Mouse (Mus musculus): ENCODE data around the gene Olfr1249. TPM values are rescaled to one million over a fixed set of nuclear protein-coding genes. Genes with fewer than 3 reads are reported as not detected.

Gene Olfr1249
- polyA plus RNA-seq (2015; fragmentation: Nextera tagmentation; extraction: Ambion mirVana): not detected in 2 replicates

DNA sequence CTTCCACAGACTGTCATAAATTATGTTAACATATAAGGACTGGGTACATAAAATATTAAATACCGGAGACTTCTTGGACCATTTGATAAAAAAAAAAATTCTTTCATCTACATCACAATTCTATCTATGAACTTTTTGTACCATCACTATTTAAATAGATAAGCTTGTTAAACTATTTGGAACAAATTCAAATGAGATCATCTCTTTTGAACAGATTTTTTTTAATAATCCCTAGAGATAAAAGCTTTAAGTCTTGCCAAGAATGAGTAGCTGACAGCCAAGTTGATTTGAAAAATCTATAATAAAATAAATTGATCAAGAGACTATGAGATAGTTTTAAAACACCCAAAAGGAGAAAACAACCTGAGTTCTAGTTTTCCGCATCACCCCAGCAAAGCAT lies at the start of gene Olfr1249:
Gene Olfr1249, minus strand, starts transcription at position 101 of the 400 bp plus-strand sequence.

DNA sequence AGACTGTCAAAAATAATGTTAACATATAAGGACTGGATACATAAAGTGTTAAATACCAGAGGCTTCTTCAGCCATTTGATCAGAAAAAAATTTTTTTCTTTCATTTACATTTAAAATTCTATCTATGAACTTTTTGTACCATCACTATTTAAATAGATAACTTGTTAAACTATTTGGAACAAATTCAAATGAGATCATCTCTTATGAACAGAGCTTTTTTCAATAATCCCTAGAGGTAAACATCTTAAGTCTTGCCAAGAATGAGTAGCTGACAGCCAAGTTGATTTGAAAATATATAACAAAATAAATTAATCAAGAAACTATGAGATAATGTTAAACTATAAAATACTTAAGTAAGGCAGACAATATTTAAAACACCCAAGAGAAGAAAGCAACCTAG lies 37.1 kb upstream of the Olfr1249 start, which contains the start of gene Olfr1251:
Gene Olfr1251, minus strand, starts transcription at position 101 of the 400 bp plus-strand sequence.

DNA sequence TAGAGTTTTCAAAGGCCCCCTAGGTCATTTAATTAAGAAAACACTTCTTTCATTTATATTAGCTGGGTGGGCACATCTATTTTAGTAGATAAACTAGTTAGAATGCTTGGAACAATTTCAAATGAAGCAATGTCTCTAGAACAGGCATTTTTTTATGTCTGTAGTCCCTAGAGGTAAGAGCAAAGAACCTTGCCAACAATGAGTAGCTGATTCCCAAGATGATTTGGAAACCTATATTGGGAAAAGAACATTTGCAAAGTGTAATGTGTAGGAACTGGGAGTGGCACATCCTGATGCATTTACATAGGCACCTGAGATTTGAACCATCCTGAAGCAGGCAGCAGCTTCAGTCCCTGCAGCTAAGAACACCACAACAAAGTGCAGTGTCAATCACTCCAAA lies 26.6 kb upstream of the Olfr1249 start, which contains the start of gene Olfr1250:
Gene Olfr1250, minus strand, starts transcription at position 101 of the 400 bp plus-strand sequence.

DNA sequence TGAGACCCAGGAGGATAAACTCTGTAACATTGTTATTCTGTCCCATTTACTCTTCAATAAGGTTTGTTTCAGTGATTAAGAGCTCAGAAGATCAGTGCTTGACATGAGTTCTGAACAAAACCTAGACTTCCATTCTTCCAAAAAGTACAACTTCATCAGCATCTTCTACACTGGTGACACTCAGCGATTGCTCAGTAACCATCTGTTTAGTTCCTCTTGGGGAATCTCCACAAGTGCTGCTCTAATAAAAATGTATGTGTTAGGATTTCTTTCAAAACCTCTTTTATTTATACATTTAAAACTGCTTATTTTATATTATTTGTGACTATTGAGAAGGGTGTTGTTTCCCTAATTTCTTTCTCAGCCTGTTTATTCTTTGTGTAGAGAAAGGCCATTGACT lies 16.6 kb downstream of the Olfr1249 start, which contains the start of gene Olfr1248:
Gene Olfr1248, minus strand, starts transcription at position 101 of the 400 bp plus-strand sequence.

DNA sequence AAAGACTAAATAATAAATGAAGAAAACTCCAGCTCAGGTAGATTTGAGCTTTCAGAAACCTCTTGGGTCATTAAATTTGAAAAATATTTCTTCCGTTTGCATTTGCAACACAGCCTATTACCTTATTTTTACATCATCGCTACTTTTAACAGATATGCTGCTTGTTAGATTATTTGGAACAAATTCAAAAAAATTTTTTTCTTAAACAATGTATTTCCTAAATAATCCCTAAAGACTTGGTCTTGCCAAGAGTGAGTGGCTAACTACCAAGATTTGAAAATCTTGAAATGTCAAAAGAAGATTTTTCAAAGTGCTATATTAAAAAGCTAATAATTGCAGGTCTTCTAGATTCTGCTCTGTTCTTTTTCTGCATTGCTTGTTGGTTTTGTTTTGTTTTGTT lies 20.8 kb downstream of the Olfr1249 start, which contains the start of gene Olfr1247:
Gene Olfr1247, minus strand, starts transcription at position 101 of the 400 bp plus-strand sequence.

DNA sequence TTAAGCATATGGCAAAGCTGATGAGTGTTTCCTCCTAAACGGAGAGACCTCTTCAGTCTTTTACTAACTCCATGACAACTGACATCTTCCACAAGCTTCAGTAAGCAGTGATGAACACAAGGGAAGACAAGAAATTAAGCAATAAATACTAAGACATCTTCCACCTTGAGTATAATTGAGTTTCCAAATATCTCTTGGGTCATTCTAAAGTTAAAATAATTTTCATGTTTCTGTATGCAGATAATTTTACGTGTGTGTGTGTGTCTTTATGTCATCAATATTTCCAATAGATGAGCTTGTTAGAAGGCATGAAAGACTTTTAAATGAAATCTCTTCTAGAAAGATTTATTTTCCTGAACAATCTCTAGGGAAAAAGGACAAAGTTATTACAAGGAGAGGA lies 41.7 kb downstream of the Olfr1249 start, which contains the start of gene Olfr1246:
Gene Olfr1246, minus strand, starts transcription at position 101 of the 400 bp plus-strand sequence.

Other genes starting within 250 kb of the Olfr1249 start
- not detected in 2 replicates for gene Olfr1238, start 225.3 kb downstream of the Olfr1249 start, polyA plus RNA-seq (2015; fragmentation: Nextera tagmentation; extraction: Ambion mirVana)
- gene Olfr1239, start 214.6 kb downstream of the Olfr1249 start, polyA plus RNA-seq (2015; fragmentation: Nextera tagmentation; extraction: Ambion mirVana): not detected in 2 replicates
- gene Olfr1240, start 192.0 kb downstream of the Olfr1249 start, polyA plus RNA-seq (2015; fragmentation: Nextera tagmentation; extraction: Ambion mirVana): not detected in 2 replicates
- gene Olfr1241, start 147.9 kb downstream of the Olfr1249 start, polyA plus RNA-seq (2015; fragmentation: Nextera tagmentation; extraction: Ambion mirVana): not detected in 2 replicates
- gene Olfr1242, start 136.6 kb downstream of the Olfr1249 start, polyA plus RNA-seq (2015; fragmentation: Nextera tagmentation; extraction: Ambion mirVana): not detected in 2 replicates
- not detected in 2 replicates for gene Olfr1243, start 103.5 kb downstream of the Olfr1249 start, polyA plus RNA-seq (2015; fragmentation: Nextera tagmentation; extraction: Ambion mirVana)
- gene Olfr1245, start 56.5 kb downstream of the Olfr1249 start, polyA plus RNA-seq (2015; fragmentation: Nextera tagmentation; extraction: Ambion mirVana): not detected in 2 replicates
- not detected in 2 replicates for gene Olfr1246, start 41.8 kb downstream of the Olfr1249 start, polyA plus RNA-seq (2015; fragmentation: Nextera tagmentation; extraction: Ambion mirVana)
- not detected in 2 replicates for gene Olfr1247, start 20.9 kb downstream of the Olfr1249 start, polyA plus RNA-seq (2015; fragmentation: Nextera tagmentation; extraction: Ambion mirVana)
- not detected in 2 replicates for gene Olfr1248, start 16.7 kb downstream of the Olfr1249 start, polyA plus RNA-seq (2015; fragmentation: Nextera tagmentation; extraction: Ambion mirVana)
- gene Olfr1250, start 26.5 kb upstream of the Olfr1249 start, polyA plus RNA-seq (2015; fragmentation: Nextera tagmentation; extraction: Ambion mirVana): not detected in 2 replicates
- gene Olfr1251, start 37.0 kb upstream of the Olfr1249 start, polyA plus RNA-seq (2015; fragmentation: Nextera tagmentation; extraction: Ambion mirVana): not detected in 2 replicates
- gene Olfr1252, start 90.0 kb upstream of the Olfr1249 start, polyA plus RNA-seq (2015; fragmentation: Nextera tagmentation; extraction: Ambion mirVana): not detected in 2 replicates
- gene Olfr1253, start 122.1 kb upstream of the Olfr1249 start, polyA plus RNA-seq (2015; fragmentation: Nextera tagmentation; extraction: Ambion mirVana): not detected in 2 replicates
- gene Olfr1254, start 158.6 kb upstream of the Olfr1249 start, polyA plus RNA-seq (2015; fragmentation: Nextera tagmentation; extraction: Ambion mirVana): not detected in 2 replicates
- gene Olfr1255, start 177.1 kb upstream of the Olfr1249 start, polyA plus RNA-seq (2015; fragmentation: Nextera tagmentation; extraction: Ambion mirVana): not detected in 2 replicates
- not detected in 2 replicates for gene Olfr1256, start 206.6 kb upstream of the Olfr1249 start, polyA plus RNA-seq (2015; fragmentation: Nextera tagmentation; extraction: Ambion mirVana)
- gene Olfr48, start 213.2 kb upstream of the Olfr1249 start, polyA plus RNA-seq (2015; fragmentation: Nextera tagmentation; extraction: Ambion mirVana): not detected in 2 replicates
- not detected in 2 replicates for gene Olfr1257, start 243.5 kb upstream of the Olfr1249 start, polyA plus RNA-seq (2015; fragmentation: Nextera tagmentation; extraction: Ambion mirVana)